Mouse (Mus musculus) liver, embryonic 11.5 days (tissue): Measurements from ENCODE around the gene Slc6a13. TPM values are rescaled to one million over a fixed set of nuclear protein-coding genes. Genes with fewer than 3 reads are reported as not detected.
"Not testable (repeated sequence)": the region's sequence is repeated elsewhere in the genome, so short reads cannot be mapped to it uniquely, and the experiment has no call there.

Experiments
- ATAC-seq: fragments of 200-750 bp; cut with Nextera tagmentation; replicated peaks from 2 replicates; pipeline ENCODE4 v1.8.0; 2017; ENCODE audit warnings: moderate number of reproducible peaks, mild to moderate bottlenecking, moderate TSS enrichment, moderate library complexity; ENCODE audit not compliant: low FRiP score
- DNase-seq: peaks from one replicate; pipeline ENCODE4 v3.0.0-alpha.2; 2017; ENCODE audit warnings: low spot score
- H3K27ac ChIP-seq: fragments of 300-500 bp; sonication (generic); 2 replicates; pipeline ENCODE4 v1.5.1; 2014; ENCODE audit warnings: mild to moderate bottlenecking, low read depth, low read length, control low read depth
- H3K27me3 ChIP-seq: fragments of 300-500 bp; sonication (generic); replicated peaks from 2 replicates; pipeline ENCODE4 v1.6.1; 2014; ENCODE audit warnings: low read length, mixed read lengths; ENCODE audit not compliant: control insufficient read depth, insufficient read depth
- H3K36me3 ChIP-seq: fragments of 300-500 bp; sonication (generic); 2 replicates; pipeline ENCODE4 v1.6.1; 2014; ENCODE audit warnings: mild to moderate bottlenecking, low read length, moderate library complexity, mixed read lengths; ENCODE audit not compliant: control insufficient read depth, insufficient read depth
- H3K4me1 ChIP-seq: fragments of 300-500 bp; sonication (generic); replicated peaks from 2 replicates; pipeline ENCODE4 v1.6.1; 2014; ENCODE audit warnings: low read length, mixed read lengths; ENCODE audit not compliant: control insufficient read depth, insufficient read depth
- H3K4me2 ChIP-seq: fragments of 300-500 bp; sonication (generic); 2 replicates; pipeline ENCODE4 v1.6.1; 2014; ENCODE audit warnings: mild to moderate bottlenecking, control low read depth, moderate library complexity
- H3K4me3 ChIP-seq: fragments of 300-500 bp; sonication (generic); 2 replicates; pipeline ENCODE4 v1.5.1; 2014; ENCODE audit warnings: low read depth, low read length, control low read depth
- H3K9ac ChIP-seq: fragments of 300-500 bp; sonication (generic); 2 replicates; pipeline ENCODE4 v1.6.1; 2014; ENCODE audit warnings: low read depth, low read length, control low read depth
- H3K9me3 ChIP-seq: fragments of 300-500 bp; sonication (generic); 2 replicates; pipeline ENCODE4 v1.6.1; 2016; ENCODE audit warnings: low read length, inconsistent platforms, mixed read lengths; ENCODE audit not compliant: control insufficient read depth
- WGBS: fragments of 180-500 bp; shearing (Covaris S2); extraction: QIAGEN DNeasy Blood & Tissue Kit; methylation state at CpG from one replicate; pipeline ENCODE4 v1.1.7; 2014; 5-methylcytosine and 5-hydroxymethylcytosine counted together
- polyA plus RNA-seq: library from polyadenylated mRNA; unstranded; fragments of >200 nt; fragmentation: Nextera tagmentation; extraction: Ambion mirVana; gene quantifications from 2 replicates; pipeline ENCODE4 v1.2.1, GENCODE M21; 2014

Gene Slc6a13
- polyA plus RNA-seq, 1 experiment from 2014 or later = 17.6 TPM

DNA sequence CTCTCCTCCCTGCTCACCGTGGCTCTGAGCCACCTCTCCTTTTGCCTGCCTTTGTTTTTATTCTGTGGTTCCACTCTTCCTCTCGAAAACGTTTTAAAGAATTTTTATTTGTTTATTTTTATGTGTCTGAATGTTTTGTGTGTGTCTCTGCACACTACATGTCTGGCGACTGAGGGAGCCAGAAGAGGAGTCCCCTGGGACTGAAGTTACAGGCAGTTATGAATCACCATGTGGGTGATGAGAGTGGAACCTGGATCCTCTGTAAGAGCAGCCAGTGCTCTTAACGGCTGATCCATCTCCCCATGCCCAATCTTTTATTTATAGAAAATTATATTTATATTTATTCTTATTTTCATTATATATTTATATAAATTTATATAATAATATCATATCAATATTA, 44.3 kb downstream of the Slc6a13 start:
- H3K36me3 ChIP-seq = no peaks in the 10 kb centered on the region
- no peaks in the 10 kb centered on the region; the same call in 1 of the 2 replicates for H3K4me1 ChIP-seq
- no peak overlapping the region for H3K4me3 ChIP-seq
- H3K4me2 ChIP-seq = no peak overlapping the region
- H3K9me3 ChIP-seq = no peaks in the 10 kb centered on the region
- ATAC-seq (no peak), DNase-seq (no peak)
- H3K27ac ChIP-seq = no peak overlapping the region
- WGBS = 63% methylated on average over 5 of the region's 5 CpGs
- H3K9ac ChIP-seq = no peak overlapping the region
- 0 out of 2 replicates have a peak, but pooled peaks cover 3% of the 10 kb centered on the region for H3K27me3 ChIP-seq

DNA sequence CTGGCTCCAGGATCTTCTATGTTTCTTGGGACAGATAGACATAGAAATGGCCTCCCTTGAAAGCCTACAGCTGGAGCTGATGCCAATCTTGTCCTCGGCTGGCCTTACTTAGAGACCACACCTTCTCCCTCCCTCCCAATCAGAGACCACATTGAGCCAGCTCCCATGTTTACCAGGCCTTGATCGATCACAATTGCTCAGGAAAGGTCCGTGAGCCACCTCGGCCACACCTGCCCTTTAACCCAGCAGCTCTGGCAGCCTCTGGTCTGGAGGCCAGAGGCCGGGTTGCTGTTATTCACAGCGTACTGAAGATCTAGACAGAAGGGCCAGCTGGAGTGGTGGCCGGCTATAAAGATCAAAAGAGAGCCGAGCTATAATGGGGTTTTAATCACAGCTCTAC, 46.4 kb downstream of the Slc6a13 start:
- DNase-seq (no peak), ATAC-seq (peak; percentile 63)
- 0 out of 2 replicates have a peak, but pooled peaks cover 3% of the 10 kb centered on the region for H3K27me3 ChIP-seq
- no peaks in the 10 kb centered on the region for H3K9me3 ChIP-seq
- H3K4me3 ChIP-seq = no peak overlapping the region
- H3K36me3 ChIP-seq = no peaks in the 10 kb centered on the region
- no peaks in the 10 kb centered on the region; the same call in 1 of the 2 replicates for H3K4me1 ChIP-seq
- no peak overlapping the region for H3K4me2 ChIP-seq
- 52% methylated on average over 8 of the region's 8 CpGs for WGBS
- no peak overlapping the region for H3K27ac ChIP-seq
- H3K9ac ChIP-seq = no peak overlapping the region

DNA sequence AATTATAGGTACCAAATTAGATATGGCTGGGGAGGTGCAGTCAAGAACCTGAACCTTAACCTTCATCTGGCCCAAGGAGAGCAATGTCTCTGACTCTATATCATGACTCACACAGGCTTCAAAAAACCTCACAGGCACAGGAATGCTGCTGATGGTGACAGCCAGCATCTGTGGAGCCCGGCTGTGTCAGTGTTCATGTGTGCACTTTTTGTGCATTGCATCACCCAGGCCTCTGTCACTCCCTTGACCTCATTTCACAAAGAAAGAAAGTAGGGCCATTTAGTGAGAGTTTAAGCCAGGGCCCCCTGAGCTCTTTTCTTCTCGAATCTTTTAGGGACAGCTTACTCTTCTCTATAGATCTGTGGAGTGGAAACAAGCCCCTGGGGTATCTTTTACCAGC, 52.2 kb downstream of the Slc6a13 start:
- H3K4me2 ChIP-seq = no peak overlapping the region
- H3K36me3 ChIP-seq = no peaks in the 10 kb centered on the region
- DNase-seq (no peak), ATAC-seq (no peak)
- no peak overlapping the region for H3K4me3 ChIP-seq
- H3K4me1 ChIP-seq = no peaks in the 10 kb centered on the region
- no peaks in the 10 kb centered on the region for H3K9me3 ChIP-seq
- H3K27me3 ChIP-seq = no peaks in the 10 kb centered on the region
- 50% methylated on average over 2 of the region's 2 CpGs for WGBS
- H3K9ac ChIP-seq = no peak overlapping the region
- H3K27ac ChIP-seq = no peak overlapping the region

DNA sequence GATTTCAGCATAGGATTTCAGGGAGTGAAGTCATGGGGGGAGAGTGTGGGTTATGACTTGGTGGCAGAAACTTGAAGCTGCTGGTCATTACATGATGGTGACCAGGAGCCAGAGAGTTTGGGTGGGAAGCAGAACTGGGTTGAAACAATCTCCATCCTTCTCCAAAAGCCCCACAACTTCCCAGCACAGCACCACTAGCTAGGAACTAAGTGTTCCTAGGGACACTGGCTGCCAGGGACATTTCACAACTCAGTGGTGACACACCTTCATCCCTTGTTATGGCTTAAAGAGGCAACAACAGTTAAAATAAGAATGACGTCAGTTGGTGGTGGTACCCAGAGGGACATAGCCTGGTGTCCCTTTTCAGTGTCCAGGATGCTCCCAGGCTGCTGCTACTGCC, 56.0 kb downstream of the Slc6a13 start:
- H3K9ac ChIP-seq = no peak overlapping the region
- no peaks in the 10 kb centered on the region for H3K4me1 ChIP-seq
- no peaks in the 10 kb centered on the region for H3K9me3 ChIP-seq
- no peaks in the 10 kb centered on the region for H3K27me3 ChIP-seq
- no peak overlapping the region for H3K4me2 ChIP-seq
- WGBS = 56% methylated on average over 1 of the region's 1 CpGs
- no peaks in the 10 kb centered on the region for H3K36me3 ChIP-seq
- no peak overlapping the region for H3K4me3 ChIP-seq
- H3K27ac ChIP-seq = no peak overlapping the region
- ATAC-seq (no peak), DNase-seq (no peak)

- no peak for ATAC-seq
- DNase-seq = no peak
- Histone ChIP-seq H3K27me3 (no peaks in the 10 kb centered on the region), H3K4me1 (no peaks in the 10 kb centered on the region), H3K27ac (no peak overlapping the region), H3K36me3 (no peaks in the 10 kb centered on the region), H3K4me2 (no peak overlapping the region), H3K9ac (no peak overlapping the region), H3K9me3 (no peaks in the 10 kb centered on the region), H3K4me3 (no peak overlapping the region)
- 79% methylated on average over 6 of the region's 6 CpGs for WGBS
These were observed 57.2 kb downstream of the Slc6a13 start for GRCm38 (mm10) chr6:121357232-121357631.

DNA sequence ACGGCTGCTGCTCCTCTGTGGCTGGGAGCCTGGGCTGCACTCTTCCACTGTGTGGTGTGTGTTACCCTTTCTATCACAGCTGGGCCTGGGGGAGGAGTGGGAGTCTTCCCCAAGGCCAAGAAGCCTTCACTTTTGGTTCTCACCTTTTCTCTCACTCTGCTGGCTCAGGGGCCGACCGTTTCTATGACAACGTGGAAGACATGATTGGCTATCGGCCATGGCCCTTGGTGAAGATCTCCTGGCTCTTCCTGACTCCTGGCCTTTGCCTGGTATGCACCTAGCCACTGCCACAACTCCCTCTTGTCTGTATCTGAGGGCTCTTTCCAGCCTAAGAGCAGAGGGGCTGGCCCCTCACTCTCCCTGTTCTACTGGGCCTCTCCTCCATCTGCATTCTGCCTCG, 63.0 kb downstream of the Slc6a13 start:
- ATAC-seq = no peak
- H3K4me3 ChIP-seq = no peak overlapping the region
- WGBS = 74% methylated on average over 6 of the region's 6 CpGs

DNA sequence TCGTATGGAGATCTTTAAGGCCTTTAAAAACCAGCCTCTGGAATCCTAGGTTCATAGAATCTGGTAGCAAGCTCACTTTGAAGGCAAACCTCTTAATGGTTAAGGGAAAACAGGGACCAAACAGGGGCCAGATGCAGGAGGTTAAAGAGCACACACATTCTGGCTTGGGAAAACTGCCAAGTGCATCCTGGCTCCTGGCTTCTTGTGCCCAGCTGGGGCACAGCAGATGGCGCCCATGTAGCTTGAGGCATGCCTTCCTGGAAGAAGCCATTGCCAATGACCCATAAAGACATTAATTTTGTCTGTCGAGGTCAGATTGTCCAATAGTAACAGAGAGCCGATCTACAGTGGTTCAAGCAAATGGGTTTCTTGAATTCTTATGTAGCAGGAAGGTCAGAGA, 63.9 kb downstream of the Slc6a13 start:
- Histone ChIP-seq H3K4me2 (no peak overlapping the region), H3K9ac (no peak overlapping the region), H3K4me1 (no peaks in the 10 kb centered on the region), H3K4me3 (no peak overlapping the region), H3K27me3 (no peaks in the 10 kb centered on the region), H3K9me3 (no peaks in the 10 kb centered on the region), H3K36me3 (no peaks in the 10 kb centered on the region), H3K27ac (no peak overlapping the region)
- no peak for DNase-seq
- WGBS = 68% methylated on average over 4 of the region's 4 CpGs
- no peak for ATAC-seq

More for the DNA sequence above, 63.0 kb downstream of the Slc6a13 start:
- Histone ChIP-seq H3K36me3 (no peaks in the 10 kb centered on the region), H3K4me2 (no peak overlapping the region), H3K9ac (no peak overlapping the region), H3K27ac (no peak overlapping the region), H3K27me3 (no peaks in the 10 kb centered on the region), H3K9me3 (no peaks in the 10 kb centered on the region), H3K4me1 (no peaks in the 10 kb centered on the region)
- no peak for DNase-seq

GRCm38 (mm10) chr6:121366537-121366936, 66.5 kb downstream of the Slc6a13 start:
- H3K9me3 ChIP-seq, H3K4me2 ChIP-seq, H3K9ac ChIP-seq, DNase-seq, H3K4me3 ChIP-seq, H3K27me3 ChIP-seq, H3K4me1 ChIP-seq, H3K27ac ChIP-seq, ATAC-seq, H3K36me3 ChIP-seq: not testable (repeated sequence)
- WGBS = 9% methylated on average over 2 of the region's 2 CpGs

- Histone ChIP-seq H3K4me2 (no peak overlapping the region), H3K27me3 (no peaks in the 10 kb centered on the region)
- DNase-seq = no peak
These were observed 67.1 kb downstream of the Slc6a13 start for GRCm38 (mm10) chr6:121367099-121367498.

More at GRCm38 (mm10) chr6:121367099-121367498, 67.1 kb downstream of the Slc6a13 start:
- H3K9me3 ChIP-seq = no peaks in the 10 kb centered on the region
- H3K36me3 ChIP-seq = no peaks in the 10 kb centered on the region
- H3K4me3 ChIP-seq = no peak overlapping the region
- ATAC-seq = no peak
- H3K4me1 ChIP-seq = no peaks in the 10 kb centered on the region
- 58% methylated on average over 3 of the region's 3 CpGs for WGBS
- H3K9ac ChIP-seq = no peak overlapping the region
- no peak overlapping the region for H3K27ac ChIP-seq
